Mouse (Mus musculus): Measurements from ENCODE around the gene Mpp1. TPM values are rescaled to one million over a fixed set of nuclear protein-coding genes. Genes with fewer than 3 reads are reported as not detected.

The Mpp1 gene
- polyA plus RNA-seq, 1 experiment = 103 TPM

- WGBS = 12% methylated on average over 9 of the region's 17 CpGs
- no peak for DNase-seq (ENCODE audit: low read depth, low spot score)
Measured at GRCm38 (mm10) chrX:75084774-75085508, 45.9 kb downstream of the Mpp1 start, which contains the start of gene Gab3. Gene Gab3, minus strand, starts transcription at chrX:75085458.

- WGBS = 19% methylated on average over 20 of the region's 26 CpGs
- DNase-seq (ENCODE audit: low read depth, low spot score) = no peak
Measured at GRCm38 (mm10) chrX:75083982-75084773, 46.6 kb downstream of the Mpp1 start.

- DNase-seq (ENCODE audit: low read depth, low spot score) = no peak
- WGBS = 62% methylated on average over 2 of the region's 2 CpGs
Measured at GRCm38 (mm10) chrX:75082351-75082750, 48.5 kb downstream of the Mpp1 start.

Other genes with a start within 250 kb of the Mpp1 start
- 0.38 and 0.58 TPM in 2 replicates for gene Gab3, start 45.6 kb downstream of the Mpp1 start, polyA plus RNA-seq (2012; rRNA removed)
- 9.4 and 12.1 TPM in 2 replicates for gene Dkc1, start 35.2 kb downstream of the Mpp1 start, polyA plus RNA-seq (2012; rRNA removed)
- gene Smim9, start 32.8 kb upstream of the Mpp1 start, polyA plus RNA-seq (2012; rRNA removed) = not detected in 2 replicates